Mouse (Mus musculus) cerebellum, adult 2 months (tissue): ENCODE data around the gene Cyp2ab1. TPM values are rescaled to one million over a fixed set of nuclear protein-coding genes. Genes with fewer than 3 reads are reported as not detected.

Experiments used
- DNase-seq, 2 experiments: peaks; one replicate each; pipeline ENCODE4 v3.0.0; 2021
- H3K27ac ChIP-seq: fragments of 200-500 bp; 2 replicates; pipeline ENCODE4 v1.5.1; 2012; ENCODE audit warnings: low read length, control low read depth, inconsistent platforms; ENCODE audit not compliant: insufficient read depth
- H3K27me3 ChIP-seq: fragments of 200-500 bp; 2 replicates; pipeline ENCODE4 v1.6.1; 2012; ENCODE audit warnings: inconsistent platforms, mild to moderate bottlenecking, low read length, moderate library complexity; ENCODE audit not compliant: control insufficient read depth, insufficient read depth
- H3K4me1 ChIP-seq: fragments of 200-500 bp; 2 replicates; pipeline ENCODE4 v1.6.1; 2011; ENCODE audit warnings: low read length; ENCODE audit not compliant: control insufficient read depth, insufficient read depth
- H3K4me3 ChIP-seq: fragments of 200-500 bp; replicated peaks from 2 replicates; pipeline ENCODE3; 2011; ENCODE audit warnings: mild to moderate bottlenecking, low read depth, low read length, control low read depth; ENCODE audit not compliant: insufficient read depth
- CTCF ChIP-seq: fragments of 200-500 bp; IDR thresholded peaks from 2 replicates; pipeline ENCODE4 v1.5.1; 2011; ENCODE audit warnings: low read depth, mild to moderate bottlenecking, control low read depth, low read length, moderate library complexity, borderline replicate concordance; ENCODE audit not compliant: insufficient read depth
- POLR2A ChIP-seq: fragments of 200-500 bp; IDR thresholded peaks from 2 replicates; pipeline ENCODE4 v1.6.1; 2011; ENCODE audit warnings: low read length, control low read depth, borderline replicate concordance; ENCODE audit not compliant: insufficient read depth
- WGBS: fragments of 180-500 bp; shearing (Covaris S2); methylation state at CpG from one replicate; pipeline ENCODE4 v1.1.7; 2018; 5-methylcytosine and 5-hydroxymethylcytosine counted together
- polyA plus RNA-seq: library from polyadenylated mRNA; depleted of rRNA; stranded (reverse); fragments of >200 nt; gene quantifications from 2 replicates; pipeline ENCODE4 v1.2.3, GENCODE M21; 2012

Gene Cyp2ab1
- polyA plus RNA-seq, 1 experiment, result not detected

DNA sequence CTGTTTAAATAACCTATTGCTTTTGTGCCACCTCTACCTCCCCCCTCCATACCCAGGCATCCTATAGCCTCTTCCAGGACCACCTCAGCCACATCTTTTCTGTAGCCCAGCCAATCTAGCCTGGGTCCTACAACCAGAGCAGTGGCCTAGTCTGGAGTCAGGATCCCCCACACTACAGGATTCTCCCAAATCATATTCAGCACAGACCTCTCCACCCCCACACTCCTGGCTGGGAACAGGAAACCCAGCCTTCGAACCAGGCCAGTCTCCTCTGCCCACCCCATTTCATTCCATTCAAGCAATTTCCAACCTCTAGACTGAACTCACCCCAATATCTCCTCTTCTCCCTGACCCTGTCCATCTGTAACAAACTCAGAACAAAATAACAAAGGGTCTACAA, 20.3 kb upstream of the Cyp2ab1 start:
- no peak for DNase-seq
- H3K4me1 ChIP-seq, result no peaks in the 10 kb centered on the region
- 93% methylated on average over 1 of the region's 1 CpGs for WGBS
- H3K4me3 ChIP-seq, result no peak overlapping the region
- no peak overlapping the region for H3K27ac ChIP-seq
- TF ChIP-seq CTCF (no peak), POLR2A (no peak)
- no peaks in the 10 kb centered on the region for H3K27me3 ChIP-seq

DNA sequence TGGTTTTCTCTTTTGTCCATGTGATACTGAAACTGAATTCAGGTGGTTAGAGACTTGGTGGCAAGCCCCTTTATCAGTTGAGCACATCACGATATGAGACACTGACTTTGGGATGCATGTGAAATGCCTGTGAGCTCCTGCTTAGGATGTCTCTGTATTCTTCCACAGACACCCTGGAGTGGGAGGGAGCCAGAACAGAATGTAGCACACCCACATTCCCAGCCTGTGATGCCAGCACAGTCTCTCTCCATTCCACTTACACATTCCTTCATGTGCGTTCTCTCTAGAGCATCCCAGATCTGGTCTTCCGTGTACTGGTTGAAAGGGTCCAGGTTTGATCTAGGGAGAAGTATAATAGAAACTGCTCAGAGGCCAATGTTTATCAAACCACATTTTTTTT, 13.4 kb upstream of the Cyp2ab1 start:
- TF ChIP-seq POLR2A (no peak), CTCF (no peak)
- Histone ChIP-seq H3K27ac (no peak overlapping the region), H3K27me3 (no peaks in the 10 kb centered on the region), H3K4me3 (no peak overlapping the region), H3K4me1 (no peaks in the 10 kb centered on the region)
- no peak for DNase-seq
- over 99% methylated on average over 3 of the region's 3 CpGs for WGBS

- TF ChIP-seq CTCF (no peak), POLR2A (no peak)
- WGBS, result 97% methylated on average over 8 of the region's 8 CpGs
- no peak overlapping the region for H3K4me3 ChIP-seq
- DNase-seq, result no peak
- no peak overlapping the region for H3K27ac ChIP-seq
- H3K4me1 ChIP-seq, result no peaks in the 10 kb centered on the region
- no peaks in the 10 kb centered on the region for H3K27me3 ChIP-seq
Observed at GRCm38 (mm10) chr16:20334918-20335317, 9.7 kb upstream of the Cyp2ab1 start.

DNA sequence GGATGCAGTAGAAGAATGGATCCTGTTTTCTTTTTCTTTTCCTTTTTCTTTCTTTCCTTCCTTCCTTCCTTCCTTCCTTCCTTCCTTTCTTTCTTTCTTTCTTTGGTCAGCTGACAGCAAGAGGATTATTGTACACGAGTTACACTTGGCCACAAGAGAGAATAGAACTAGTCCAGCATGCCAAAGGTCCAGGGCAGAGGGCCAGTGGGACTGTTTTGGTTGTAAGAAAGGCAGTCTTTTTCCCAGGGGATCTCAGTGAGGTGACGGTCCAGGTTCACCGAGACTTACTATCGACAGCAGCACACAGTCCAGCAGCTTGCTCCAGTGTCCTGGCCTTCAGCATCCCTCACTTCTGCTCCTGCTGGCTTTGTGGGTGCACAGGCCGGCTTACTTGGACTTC, 3.1 kb upstream of the Cyp2ab1 start:
- no peak for DNase-seq
- TF ChIP-seq POLR2A (no peak), CTCF (no peak)
- Histone ChIP-seq H3K4me1 (no peaks in the 10 kb centered on the region), H3K4me3 (no peak overlapping the region), H3K27ac (no peak overlapping the region), H3K27me3 (no peaks in the 10 kb centered on the region)
- 64% methylated on average over 5 of the region's 5 CpGs for WGBS

GRCm38 (mm10) chr16:20323907-20324306, 1.3 kb downstream of the Cyp2ab1 start:
- Histone ChIP-seq H3K27me3 (no peaks in the 10 kb centered on the region), H3K4me3 (no peak overlapping the region), H3K27ac (no peak overlapping the region), H3K4me1 (no peaks in the 10 kb centered on the region)
- no peak for DNase-seq
- 73% methylated on average over 5 of the region's 5 CpGs for WGBS
- TF ChIP-seq CTCF (no peak), POLR2A (no peak)

DNA sequence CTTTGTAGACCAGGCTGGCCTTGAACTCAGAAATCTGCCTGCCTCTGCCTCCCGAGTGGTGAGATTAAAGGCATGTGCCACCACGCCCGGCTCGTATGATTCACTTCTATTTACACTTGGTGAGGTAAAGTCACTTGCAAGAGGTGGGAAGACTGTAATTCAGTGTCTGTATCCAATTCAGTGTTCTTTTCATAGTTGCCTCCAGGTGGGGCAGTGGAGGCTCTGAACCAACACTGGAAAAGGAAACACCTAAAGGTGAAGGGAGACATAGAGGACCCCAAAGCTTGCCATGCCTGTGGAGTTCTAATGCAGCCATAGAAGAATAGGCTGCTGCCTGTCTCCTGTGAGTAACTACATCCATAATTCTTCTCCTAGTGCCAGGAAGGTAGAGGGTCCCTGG, 2.9 kb downstream of the Cyp2ab1 start:
- H3K27ac ChIP-seq, result no peak overlapping the region
- H3K4me3 ChIP-seq, result no peak overlapping the region
- no peak for DNase-seq
- TF ChIP-seq CTCF, result no peak
- no peak for TF ChIP-seq POLR2A
- WGBS, result 95% methylated on average over 4 of the region's 4 CpGs
- no peaks in the 10 kb centered on the region for H3K27me3 ChIP-seq
- H3K4me1 ChIP-seq, result no peaks in the 10 kb centered on the region

DNA sequence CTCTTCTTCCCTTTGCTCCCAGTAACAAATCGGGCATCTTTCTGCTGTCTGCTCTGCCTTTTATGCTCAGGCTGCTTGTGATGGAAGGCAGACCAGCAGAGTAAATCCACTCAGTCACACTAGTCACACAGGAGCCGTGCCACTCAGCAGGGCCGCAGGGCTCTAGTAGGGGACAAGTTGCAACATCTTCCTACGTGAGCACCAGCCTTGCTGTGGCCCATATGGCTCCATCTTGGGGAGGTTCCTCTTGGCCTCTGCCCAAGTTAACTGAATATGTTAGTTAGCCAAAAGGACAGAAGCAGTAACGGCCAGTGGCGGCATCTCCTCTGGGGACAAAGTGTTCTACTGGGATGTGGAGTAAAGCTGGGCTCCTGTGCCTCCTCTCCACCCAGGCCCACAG, 8.4 kb downstream of the Cyp2ab1 start:
- Histone ChIP-seq H3K4me3 (no peak overlapping the region), H3K4me1 (no peaks in the 10 kb centered on the region), H3K27me3 (no peaks in the 10 kb centered on the region), H3K27ac (no peak overlapping the region)
- TF ChIP-seq CTCF (no peak), POLR2A (no peak)
- WGBS, result 26% methylated on average over 6 of the region's 6 CpGs
- no peak for DNase-seq

- no peak overlapping the region for H3K4me3 ChIP-seq
- WGBS, result 80% methylated on average over 4 of the region's 4 CpGs
- H3K27me3 ChIP-seq, result no peaks in the 10 kb centered on the region
- H3K27ac ChIP-seq, result no peak overlapping the region
- no peaks in the 10 kb centered on the region for H3K4me1 ChIP-seq
- TF ChIP-seq CTCF, result no peak
- DNase-seq, result no peak
Observed at GRCm38 (mm10) chr16:20315266-20315665, 9.9 kb downstream of the Cyp2ab1 start.
